Mouse (Mus musculus): ENCODE measurements around the gene Bcar3. TPM values are rescaled to one million over a fixed set of nuclear protein-coding genes. Genes with fewer than 3 reads are reported as not detected.
A peak's percentile ranks its signal among the peaks of the same experiment; 100 is the strongest.

Gene Bcar3
- polyA plus RNA-seq, 1 experiment = 6.8 TPM

- peaks cover 10% of the 10 kb centered on the region for H3K4me1 ChIP-seq (ENCODE audit: control insufficient read depth, insufficient read depth, low read length)
- no peak overlapping the region for H3K4me3 ChIP-seq (ENCODE audit: insufficient read depth, low read length)
- TF ChIP-seq CTCF (IDR thresholded peaks at IDR 0.05; ENCODE audit: low read depth, low read length) (no peak), POLR2A (IDR thresholded peaks at IDR 0.05; ENCODE audit: borderline replicate concordance, low read depth, low read length) (no peak)
- no peak overlapping the region for H3K27ac ChIP-seq (ENCODE audit: insufficient read depth, low read depth, low read length)
Measured at GRCm38 (mm10) chr3:122484301-122484700, 190.4 kb downstream of the Bcar3 start.

GRCm38 (mm10) chr3:122485699-122486098 is 191.8 kb downstream of the Bcar3 start:
- no peak overlapping the region for H3K4me3 ChIP-seq (ENCODE audit: insufficient read depth, low read length)
- no peak overlapping the region for H3K27ac ChIP-seq (ENCODE audit: insufficient read depth, low read depth, low read length)
- peaks cover 3% of the 10 kb centered on the region for H3K4me1 ChIP-seq (ENCODE audit: control insufficient read depth, insufficient read depth, low read length)
- no peak for TF ChIP-seq CTCF (IDR thresholded peaks at IDR 0.05; ENCODE audit: low read depth, low read length)
- TF ChIP-seq POLR2A (IDR thresholded peaks at IDR 0.05; ENCODE audit: borderline replicate concordance, low read depth, low read length) = no peak

- Histone ChIP-seq H3K27ac (ENCODE audit: insufficient read depth, low read depth, low read length) (no peak overlapping the region), H3K4me1 (ENCODE audit: control insufficient read depth, insufficient read depth, low read length) (no peaks in the 10 kb centered on the region), H3K4me3 (ENCODE audit: insufficient read depth, low read length) (no peak overlapping the region)
- TF ChIP-seq POLR2A (IDR thresholded peaks at IDR 0.05; ENCODE audit: borderline replicate concordance, low read depth, low read length) (no peak), CTCF (IDR thresholded peaks at IDR 0.05; ENCODE audit: low read depth, low read length) (no peak)
Measured at GRCm38 (mm10) chr3:122486193-122486592, 192.3 kb downstream of the Bcar3 start.

GRCm38 (mm10) chr3:122488051-122488754 is 194.3 kb downstream of the Bcar3 start:
- TF ChIP-seq CTCF (IDR thresholded peaks at IDR 0.05; ENCODE audit: low read depth, low read length) = no peak
- no peak for TF ChIP-seq POLR2A (IDR thresholded peaks at IDR 0.05; ENCODE audit: borderline replicate concordance, low read depth, low read length)
- Histone ChIP-seq H3K27ac (ENCODE audit: insufficient read depth, low read depth, low read length) (no peak overlapping the region), H3K4me3 (ENCODE audit: insufficient read depth, low read length) (no peak overlapping the region), H3K4me1 (ENCODE audit: control insufficient read depth, insufficient read depth, low read length) (no peaks in the 10 kb centered on the region)

- no peak overlapping the region for H3K4me3 ChIP-seq (ENCODE audit: insufficient read depth, low read length)
- no peak for TF ChIP-seq CTCF (IDR thresholded peaks at IDR 0.05; ENCODE audit: low read depth, low read length)
- TF ChIP-seq POLR2A (IDR thresholded peaks at IDR 0.05; ENCODE audit: borderline replicate concordance, low read depth, low read length) = no peak
- H3K27ac ChIP-seq (ENCODE audit: insufficient read depth, low read depth, low read length) = no peak overlapping the region
- H3K4me1 ChIP-seq (ENCODE audit: control insufficient read depth, insufficient read depth, low read length) = no peaks in the 10 kb centered on the region
Measured at GRCm38 (mm10) chr3:122490574-122490973, 196.6 kb downstream of the Bcar3 start.

GRCm38 (mm10) chr3:122492006-122492405 is 198.1 kb downstream of the Bcar3 start:
- Histone ChIP-seq H3K27ac (ENCODE audit: insufficient read depth, low read depth, low read length) (no peak overlapping the region), H3K4me1 (ENCODE audit: control insufficient read depth, insufficient read depth, low read length) (no peaks in the 10 kb centered on the region), H3K4me3 (ENCODE audit: insufficient read depth, low read length) (no peak overlapping the region)
- no peak for TF ChIP-seq CTCF (IDR thresholded peaks at IDR 0.05; ENCODE audit: low read depth, low read length)
- TF ChIP-seq POLR2A (IDR thresholded peaks at IDR 0.05; ENCODE audit: borderline replicate concordance, low read depth, low read length) = no peak

GRCm38 (mm10) chr3:122492872-122493615 is 199.1 kb downstream of the Bcar3 start:
- H3K4me1 ChIP-seq (ENCODE audit: control insufficient read depth, insufficient read depth, low read length) = peaks cover 10% of the 10 kb centered on the region
- H3K4me3 ChIP-seq (ENCODE audit: insufficient read depth, low read length) = no peak overlapping the region
- no peak overlapping the region for H3K27ac ChIP-seq (ENCODE audit: insufficient read depth, low read depth, low read length)
- TF ChIP-seq CTCF (IDR thresholded peaks at IDR 0.05; ENCODE audit: low read depth, low read length) = no peak

GRCm38 (mm10) chr3:122494764-122495163 is 200.8 kb downstream of the Bcar3 start:
- Histone ChIP-seq H3K4me1 (ENCODE audit: control insufficient read depth, insufficient read depth, low read length) (peaks cover 17% of the 10 kb centered on the region), H3K27ac (ENCODE audit: insufficient read depth, low read depth, low read length) (no peak overlapping the region), H3K4me3 (ENCODE audit: insufficient read depth, low read length) (no peak overlapping the region)
- TF ChIP-seq POLR2A (IDR thresholded peaks at IDR 0.05; ENCODE audit: borderline replicate concordance, low read depth, low read length) = no peak
- TF ChIP-seq CTCF (IDR thresholded peaks at IDR 0.05; ENCODE audit: low read depth, low read length) = no peak

GRCm38 (mm10) chr3:122497871-122498270 is 203.9 kb downstream of the Bcar3 start:
- Histone ChIP-seq H3K27ac (ENCODE audit: insufficient read depth, low read depth, low read length) (peak overlapping the region; percentile 53), H3K4me3 (ENCODE audit: insufficient read depth, low read length) (no peak overlapping the region), H3K4me1 (ENCODE audit: control insufficient read depth, insufficient read depth, low read length) (peaks cover 17% of the 10 kb centered on the region)
- TF ChIP-seq CTCF (IDR thresholded peaks at IDR 0.05; ENCODE audit: low read depth, low read length) = no peak
- no peak for TF ChIP-seq POLR2A (IDR thresholded peaks at IDR 0.05; ENCODE audit: borderline replicate concordance, low read depth, low read length)

GRCm38 (mm10) chr3:122498528-122498927 is 204.6 kb downstream of the Bcar3 start:
- Histone ChIP-seq H3K4me3 (ENCODE audit: insufficient read depth, low read length) (no peak overlapping the region), H3K4me1 (ENCODE audit: control insufficient read depth, insufficient read depth, low read length) (peaks cover 17% of the 10 kb centered on the region), H3K27ac (ENCODE audit: insufficient read depth, low read depth, low read length) (peak overlapping the region; percentile 53)
- no peak for TF ChIP-seq CTCF (IDR thresholded peaks at IDR 0.05; ENCODE audit: low read depth, low read length)

Data from bone marrow macrophage, adult 2 months (primary cell).